Mouse (Mus musculus) megakaryocyte, embryonic 14.5 days (primary cell): ENCODE measurements around the gene Hcfc1.

Source experiments
- FLI1 ChIP-seq: IDR thresholded peaks from 2 replicates; pipeline ENCODE4 v1.6.1; 2012; ENCODE audit warnings: low read length, inconsistent platforms, mixed read lengths
- GATA1 ChIP-seq: IDR thresholded peaks from 3 replicates; pipeline ENCODE4 v1.6.1; 2012; ENCODE audit warnings: mixed read lengths, low read length, inconsistent platforms, borderline replicate concordance

DNA sequence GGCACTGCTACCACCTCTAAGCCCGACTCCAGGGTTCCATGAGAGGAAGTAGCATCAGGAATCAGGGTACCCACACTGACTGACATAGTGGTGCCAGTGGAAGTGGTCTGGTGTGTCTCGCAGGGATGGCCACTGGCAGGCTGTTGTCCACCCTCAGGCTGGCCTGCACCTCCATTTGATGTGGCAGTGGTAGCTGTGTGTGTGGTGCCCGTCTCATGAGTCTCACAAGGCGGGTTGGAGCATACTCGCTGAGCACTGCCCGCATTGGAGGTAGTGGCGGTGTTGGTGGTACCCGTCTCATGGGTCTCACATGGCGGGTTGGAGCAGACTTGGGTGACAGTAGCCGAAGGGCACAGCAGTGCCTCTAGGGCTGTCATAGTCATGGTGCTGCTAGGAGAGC is 16.8 kb downstream of the Hcfc1 start:
- no peak for TF ChIP-seq GATA1
- no peak for TF ChIP-seq FLI1
